13 mouse cellular contexts compared by ENCODE assay signal in genomic region chr5:75635385-75635784, GRCm38 (mm10).
DNase-seq lines count a peak whose midpoint lies in the region; ATAC-seq lines count a peak whose summit lies in the region.
"Had no signal": no experiment of that assay in that cellular context is flagged by ENCODE, and none has a peak within 500 bp of the region (broad histone marks: within the 10 kb centered on the region; RNA-seq: fewer than 3 reads in every experiment).

No protein-coding gene starts in this region.

- DNase-seq in hindbrain, embryonic 10.5 days (ENCODE audit: low spot score), result no peak
- DNase-seq in hindbrain, embryonic 11.5 days (ENCODE audit: low spot score), result no peak
- DNase-seq in cerebellum, postnatal 36 days, result peak; percentile 22 to 28
- DNase-seq in heart, embryonic 10.5 days (ENCODE audit: low spot score), result no peak
- DNase-seq in spleen, postnatal 14 days (ENCODE audit: low spot score in 2 of 2), result no peak
- no peak for DNase-seq in urinary bladder, adult 18-20 months (ENCODE audit: low spot score in 2 of 2)
- DNase-seq: adrenal gland, adult 8-10 months; kidney, adult 2 months; thymus, postnatal 25 days had no signal

- H3K9ac ChIP-seq in hindbrain, embryonic 11.5 days (ENCODE audit: low read depth, low read length), result no peak overlapping the region
- H3K9ac ChIP-seq: liver, embryonic 15.5 days; neural tube, embryonic 13.5 days had no signal

- no peaks in the 10 kb centered on the region for H3K9me3 ChIP-seq in hindbrain, embryonic 10.5 days
- no peaks in the 10 kb centered on the region for H3K9me3 ChIP-seq in hindbrain, embryonic 11.5 days (ENCODE audit: control insufficient read depth, low read length)
- no peaks in the 10 kb centered on the region for H3K9me3 ChIP-seq in heart, embryonic 10.5 days
- H3K9me3 ChIP-seq: liver, embryonic 15.5 days; neural tube, embryonic 13.5 days had no signal

- 83% methylated on average over 12 of the region's 12 CpGs for WGBS in hindbrain, embryonic 10.5 days
- WGBS in hindbrain, embryonic 11.5 days, result 73% methylated on average over 12 of the region's 12 CpGs
- 87% methylated on average over 12 of the region's 12 CpGs for WGBS in heart, embryonic 10.5 days

- no peaks in the 10 kb centered on the region for H3K27me3 ChIP-seq in hindbrain, embryonic 10.5 days (ENCODE audit: insufficient read depth, poor library complexity, severe bottlenecking)
- no peaks in the 10 kb centered on the region for H3K27me3 ChIP-seq in hindbrain, embryonic 11.5 days (ENCODE audit: control insufficient read depth, insufficient read depth, low read length)
- no peaks in the 10 kb centered on the region for H3K27me3 ChIP-seq in heart, embryonic 10.5 days (ENCODE audit: insufficient read depth, poor library complexity, severe bottlenecking)
- H3K27me3 ChIP-seq: liver, embryonic 15.5 days; neural tube, embryonic 13.5 days had no signal

- no peak overlapping the region for H3K4me2 ChIP-seq in hindbrain, embryonic 11.5 days (replicated peaks; ENCODE audit: low read depth, low read length)
- H3K4me2 ChIP-seq: liver, embryonic 15.5 days; neural tube, embryonic 13.5 days had no signal

- ATAC-seq in hindbrain, embryonic 11.5 days (ENCODE audit: low FRiP score), result no peak
- ATAC-seq in cerebellum, adult (ENCODE audit: insufficient number of reproducible peaks, low FRiP score, low TSS enrichment), result peak; percentile 41; the same call in 1 of the 2 replicates
- ATAC-seq in megakaryocyte progenitor cell, adult 5-6 weeks (replicated peaks; ENCODE audit: poor library complexity), result 0 out of 2 replicates have a peak, but pooled peaks have one; percentile 32

- peaks cover 13% of the 10 kb centered on the region for H3K4me1 ChIP-seq in hindbrain, embryonic 10.5 days (replicated peaks)
- H3K4me1 ChIP-seq in hindbrain, embryonic 11.5 days (replicated peaks; ENCODE audit: control insufficient read depth, insufficient read depth, low read length), result no peaks in the 10 kb centered on the region
- H3K4me1 ChIP-seq in heart, embryonic 10.5 days, result 0 out of 2 replicates have a peak, but pooled peaks cover 7% of the 10 kb centered on the region

- peaks cover 15% of the 10 kb centered on the region; the same call in 1 of the 2 replicates for H3K36me3 ChIP-seq in hindbrain, embryonic 10.5 days
- H3K36me3 ChIP-seq in hindbrain, embryonic 11.5 days (ENCODE audit: control insufficient read depth, insufficient read depth, low read length), result no peaks in the 10 kb centered on the region
- no peaks in the 10 kb centered on the region for H3K36me3 ChIP-seq in heart, embryonic 10.5 days

- no peak overlapping the region for H3K4me3 ChIP-seq in hindbrain, embryonic 10.5 days
- H3K4me3 ChIP-seq in hindbrain, embryonic 11.5 days (ENCODE audit: low read depth, low read length), result no peak overlapping the region
- no peak overlapping the region for H3K4me3 ChIP-seq in heart, embryonic 10.5 days
- H3K4me3 ChIP-seq: liver, embryonic 15.5 days; neural tube, embryonic 13.5 days had no signal

- peak overlapping the region; percentile 45; the same call in 1 of the 2 replicates for H3K27ac ChIP-seq in hindbrain, embryonic 10.5 days
- H3K27ac ChIP-seq in hindbrain, embryonic 11.5 days (ENCODE audit: low read depth, low read length), result no peak overlapping the region
- no peak overlapping the region for H3K27ac ChIP-seq in heart, embryonic 10.5 days
- H3K27ac ChIP-seq: liver, embryonic 15.5 days; neural tube, embryonic 13.5 days had no signal

Comparison
In these comparisons a context has a peak if more than half of its experiments do, and no peak if none do; other contexts are left out.
1. DNase-seq: peak in cerebellum, postnatal 36 days (2 of 2); none in hindbrain, embryonic 10.5 days (single experiment), hindbrain, embryonic 11.5 days (single experiment), heart, embryonic 10.5 days (single experiment), spleen, postnatal 14 days (0 of 2) and urinary bladder, adult 18-20 months (0 of 2).